Mouse (Mus musculus): ENCODE results near the gene Cfp.

GRCm38 (mm10) chrX:20915075-20915474 lies 16.3 kb downstream of the Cfp start:
- TF ChIP-seq CTCF (IDR thresholded peaks at IDR 0.05), result no peak
- no peak for TF ChIP-seq EP300 (IDR thresholded peaks at IDR 0.05)
